Mouse (Mus musculus) hindbrain, embryonic 12.5 days (tissue): ENCODE data around the gene D10Jhu81e. TPM values are rescaled to one million over a fixed set of nuclear protein-coding genes. Genes with fewer than 3 reads are reported as not detected.
"Not testable (repeated sequence)": the region's sequence is repeated elsewhere in the genome, so short reads cannot be mapped to it uniquely, and the experiment has no call there.

Experiments used
- ATAC-seq: fragments of 200-750 bp; cut with Nextera tagmentation; 2 replicates; pipeline ENCODE4 v1.8.0; 2017; ENCODE audit warnings: moderate TSS enrichment; ENCODE audit not compliant: low FRiP score
- H3K27ac ChIP-seq: fragments of 300-500 bp; sonication (generic); 2 replicates; pipeline ENCODE4 v1.5.1; 2016; ENCODE audit warnings: mild to moderate bottlenecking
- H3K27me3 ChIP-seq: fragments of 300-500 bp; sonication (generic); 2 replicates; pipeline ENCODE4 v1.6.1; 2016; ENCODE audit warnings: mild to moderate bottlenecking
- H3K36me3 ChIP-seq: fragments of 300-500 bp; sonication (generic); 2 replicates; pipeline ENCODE4 v1.6.1; 2016; ENCODE audit warnings: mild to moderate bottlenecking
- H3K4me1 ChIP-seq: fragments of 300-500 bp; sonication (generic); 2 replicates; pipeline ENCODE4 v1.6.1; 2016
- H3K4me2 ChIP-seq: fragments of 300-500 bp; sonication (generic); replicated peaks from 2 replicates; pipeline ENCODE4 v1.6.1; 2016; ENCODE audit warnings: mild to moderate bottlenecking
- H3K4me3 ChIP-seq: fragments of 300-500 bp; sonication (generic); 2 replicates; pipeline ENCODE4 v1.5.1; 2016; ENCODE audit warnings: mild to moderate bottlenecking
- H3K9ac ChIP-seq: fragments of 300-500 bp; sonication (generic); 2 replicates; pipeline ENCODE4 v1.6.1; 2016; ENCODE audit warnings: mild to moderate bottlenecking, moderate library complexity
- H3K9me3 ChIP-seq: fragments of 300-500 bp; sonication (generic); replicated peaks from 2 replicates; pipeline ENCODE4 v1.6.1; 2016; ENCODE audit warnings: mild to moderate bottlenecking
- WGBS: fragments of 180-500 bp; shearing (Covaris S2); methylation state at CpG from one replicate; pipeline ENCODE4 v1.1.7; 2016; 5-methylcytosine and 5-hydroxymethylcytosine counted together
- polyA plus RNA-seq: library from polyadenylated mRNA; unstranded; fragments of >200 nt; fragmentation: Nextera tagmentation; extraction: Ambion mirVana; gene quantifications from 2 replicates; pipeline ENCODE4 v1.2.1, GENCODE M21; 2016

Gene D10Jhu81e
- polyA plus RNA-seq, 1 experiment from 2014 or later, result 24.4 TPM

- no peak for ATAC-seq
- H3K9ac ChIP-seq, result no peak overlapping the region
- H3K4me2 ChIP-seq, result no peak overlapping the region
- no peaks in the 10 kb centered on the region for H3K36me3 ChIP-seq
- no peak overlapping the region for H3K27ac ChIP-seq
- no peaks in the 10 kb centered on the region for H3K27me3 ChIP-seq
- H3K4me1 ChIP-seq, result peaks cover 9% of the 10 kb centered on the region
- no peak overlapping the region for H3K4me3 ChIP-seq
- no peaks in the 10 kb centered on the region for H3K9me3 ChIP-seq
- 65% methylated on average over 14 of the region's 14 CpGs for WGBS
Observed at GRCm38 (mm10) chr10:78138812-78139523, 30.6 kb downstream of the D10Jhu81e start.

- no peaks in the 10 kb centered on the region for H3K9me3 ChIP-seq
- H3K4me1 ChIP-seq, result peaks cover 9% of the 10 kb centered on the region
- no peak overlapping the region for H3K4me3 ChIP-seq
- no peak overlapping the region for H3K4me2 ChIP-seq
- H3K27ac ChIP-seq, result no peak overlapping the region
- WGBS, result 93% methylated on average over 3 of the region's 3 CpGs
- no peaks in the 10 kb centered on the region for H3K36me3 ChIP-seq
- H3K27me3 ChIP-seq, result no peaks in the 10 kb centered on the region
- no peak for ATAC-seq
- H3K9ac ChIP-seq, result no peak overlapping the region
Observed at GRCm38 (mm10) chr10:78137191-78137590, 32.4 kb downstream of the D10Jhu81e start.

- Histone ChIP-seq H3K36me3 (no peaks in the 10 kb centered on the region), H3K4me2 (no peak overlapping the region), H3K9me3 (no peaks in the 10 kb centered on the region), H3K9ac (no peak overlapping the region), H3K4me1 (peaks cover 9% of the 10 kb centered on the region), H3K27me3 (no peaks in the 10 kb centered on the region), H3K27ac (no peak overlapping the region), H3K4me3 (no peak overlapping the region)
- ATAC-seq, result 0 out of 2 replicates have a peak, but pooled peaks have one; percentile 16
- WGBS, result 79% methylated on average over 5 of the region's 5 CpGs
Observed at GRCm38 (mm10) chr10:78135947-78136346, 33.6 kb downstream of the D10Jhu81e start.

GRCm38 (mm10) chr10:78134975-78135798 is 34.4 kb downstream of the D10Jhu81e start:
- H3K9ac ChIP-seq, result no peak overlapping the region
- H3K9me3 ChIP-seq, result no peaks in the 10 kb centered on the region
- H3K36me3 ChIP-seq, result no peaks in the 10 kb centered on the region
- H3K27me3 ChIP-seq, result no peaks in the 10 kb centered on the region
- ATAC-seq, result peak; percentile 48
- H3K27ac ChIP-seq, result no peak overlapping the region
- H3K4me3 ChIP-seq, result no peak overlapping the region
- 17% methylated on average over 14 of the region's 14 CpGs for WGBS
- peaks cover 9% of the 10 kb centered on the region for H3K4me1 ChIP-seq
- H3K4me2 ChIP-seq, result peak overlapping the region; percentile 33

GRCm38 (mm10) chr10:78134400-78134799 is 35.2 kb downstream of the D10Jhu81e start:
- Histone ChIP-seq H3K4me3 (no peak overlapping the region), H3K9me3 (no peaks in the 10 kb centered on the region), H3K4me1 (peaks cover 9% of the 10 kb centered on the region), H3K27me3 (no peaks in the 10 kb centered on the region), H3K4me2 (no peak overlapping the region), H3K9ac (no peak overlapping the region), H3K36me3 (no peaks in the 10 kb centered on the region), H3K27ac (no peak overlapping the region)
- no peak for ATAC-seq
- 71% methylated on average over 4 of the region's 4 CpGs for whole genome bisulfite sequencing

GRCm38 (mm10) chr10:78129998-78130397 is 39.6 kb downstream of the D10Jhu81e start:
- no peaks in the 10 kb centered on the region for H3K36me3 ChIP-seq
- H3K27ac ChIP-seq, result no peak overlapping the region
- H3K27me3 ChIP-seq, result no peaks in the 10 kb centered on the region
- no peak overlapping the region for H3K9ac ChIP-seq
- H3K4me1 ChIP-seq, result peaks cover 3% of the 10 kb centered on the region
- H3K4me3 ChIP-seq, result no peak overlapping the region
- H3K4me2 ChIP-seq, result no peak overlapping the region
- no peaks in the 10 kb centered on the region for H3K9me3 ChIP-seq
- ATAC-seq, result no peak
- 74% methylated on average over 4 of the region's 4 CpGs for WGBS

- no peak overlapping the region for H3K27ac ChIP-seq
- H3K4me1 ChIP-seq, result no peaks in the 10 kb centered on the region
Observed at GRCm38 (mm10) chr10:78129423-78129822, 40.2 kb downstream of the D10Jhu81e start.

GRCm38 (mm10) chr10:78128647-78129046 is 40.9 kb downstream of the D10Jhu81e start:
- ATAC-seq, result no peak
- Histone ChIP-seq H3K36me3 (no peaks in the 10 kb centered on the region), H3K4me1 (no peaks in the 10 kb centered on the region), H3K4me3 (no peak overlapping the region), H3K27me3 (no peaks in the 10 kb centered on the region), H3K27ac (no peak overlapping the region), H3K4me2 (no peak overlapping the region), H3K9ac (no peak overlapping the region), H3K9me3 (no peaks in the 10 kb centered on the region)
- 88% methylated on average over 2 of the region's 2 CpGs for WGBS

More at GRCm38 (mm10) chr10:78129423-78129822, 40.2 kb downstream of the D10Jhu81e start:
- no peak overlapping the region for H3K4me2 ChIP-seq
- no peak overlapping the region for H3K9ac ChIP-seq
- H3K27me3 ChIP-seq, result no peaks in the 10 kb centered on the region
- 51% methylated on average over 11 of the region's 11 CpGs for WGBS
- no peaks in the 10 kb centered on the region for H3K36me3 ChIP-seq
- no peak overlapping the region for H3K4me3 ChIP-seq
- H3K9me3 ChIP-seq, result no peaks in the 10 kb centered on the region
- no peak for ATAC-seq

- 42% methylated on average over 1 of the region's 1 CpGs for WGBS
- Histone ChIP-seq H3K4me3 (no peak overlapping the region), H3K4me2 (no peak overlapping the region), H3K9me3 (no peaks in the 10 kb centered on the region), H3K27me3 (no peaks in the 10 kb centered on the region), H3K9ac (no peak overlapping the region), H3K27ac (no peak overlapping the region), H3K4me1 (no peaks in the 10 kb centered on the region), H3K36me3 (no peaks in the 10 kb centered on the region)
- no peak for ATAC-seq
Observed at GRCm38 (mm10) chr10:78127931-78128330, 41.7 kb downstream of the D10Jhu81e start.

GRCm38 (mm10) chr10:78127046-78127870 is 42.3 kb downstream of the D10Jhu81e start:
- Histone ChIP-seq H3K27ac (no peak overlapping the region), H3K9ac (no peak overlapping the region), H3K27me3 (no peaks in the 10 kb centered on the region), H3K4me3 (no peak overlapping the region), H3K4me1 (no peaks in the 10 kb centered on the region), H3K9me3 (no peaks in the 10 kb centered on the region), H3K36me3 (no peaks in the 10 kb centered on the region), H3K4me2 (no peak overlapping the region)
- ATAC-seq, result no peak
- 67% methylated on average over 9 of the region's 9 CpGs for WGBS

- H3K4me2 ChIP-seq, result no peak overlapping the region
- no peaks in the 10 kb centered on the region for H3K9me3 ChIP-seq
- H3K4me1 ChIP-seq, result no peaks in the 10 kb centered on the region
- H3K36me3 ChIP-seq, result no peaks in the 10 kb centered on the region
- no peaks in the 10 kb centered on the region for H3K27me3 ChIP-seq
- H3K4me3 ChIP-seq, result no peak overlapping the region
- no peak overlapping the region for H3K9ac ChIP-seq
- no peak overlapping the region for H3K27ac ChIP-seq
- no peak for ATAC-seq
- WGBS, result 93% methylated on average over 5 of the region's 5 CpGs
Observed at GRCm38 (mm10) chr10:78126311-78126710, 43.3 kb downstream of the D10Jhu81e start.

- 78% methylated on average over 8 of the region's 8 CpGs for WGBS
- ATAC-seq, H3K27me3 ChIP-seq: not testable (repeated sequence)
Observed at GRCm38 (mm10) chr10:78125061-78125460, 44.5 kb downstream of the D10Jhu81e start.

More at GRCm38 (mm10) chr10:78125061-78125460, 44.5 kb downstream of the D10Jhu81e start:
- H3K4me3 ChIP-seq, H3K9ac ChIP-seq, H3K4me2 ChIP-seq, H3K9me3 ChIP-seq, H3K36me3 ChIP-seq, H3K27ac ChIP-seq, H3K4me1 ChIP-seq: not testable (repeated sequence)
